Comparison of ENCODE assay signal across 8 mouse cellular contexts in the genomic region with DNA sequence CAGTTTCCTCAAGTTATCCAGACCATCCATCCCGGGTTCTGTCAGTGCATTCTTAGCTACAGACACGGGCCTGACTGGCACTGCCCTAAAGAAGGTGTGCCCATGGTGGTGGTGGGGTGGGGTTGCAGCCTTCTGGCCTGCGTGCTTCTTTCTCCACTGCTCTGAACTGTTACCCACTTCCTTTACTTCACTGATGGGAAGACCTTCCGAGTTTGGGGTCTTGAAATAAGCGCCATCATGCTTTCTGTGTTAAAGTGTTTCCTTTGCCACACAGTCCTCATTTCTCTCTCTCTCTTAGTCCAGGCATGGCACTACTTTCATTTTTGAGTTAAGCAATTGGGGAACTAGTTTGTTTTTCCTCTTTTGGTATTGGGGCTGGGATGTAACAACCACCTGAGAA. TPM values are rescaled to one million over a fixed set of nuclear protein-coding genes. Genes with fewer than 3 reads are reported as not detected.
DNase-seq lines count a peak whose midpoint lies in the region; ATAC-seq and TF ChIP-seq lines count a peak whose summit lies in the region.

No protein-coding gene starts in this region.

- no peak for DNase-seq in left cerebral cortex, adult 2 months (ENCODE audit: extremely low spot score in 1 of 2, low spot score in 2 of 2)
- DNase-seq in left cerebral cortex, adult 9 months (ENCODE audit: low spot score in 2 of 2): no peak
- no peak for DNase-seq in midbrain, postnatal 0 days (ENCODE audit: low spot score)
- no peak for DNase-seq in adrenal gland, postnatal 25 days
- no peak for DNase-seq in retina, embryonic 14.5 days (ENCODE audit: low spot score)
- DNase-seq in layer of hippocampus, postnatal 25 days (ENCODE audit: extremely low spot score in 1 of 2, low spot score in 1 of 2): no peak

- H3K4me2 ChIP-seq in midbrain, postnatal 0 days (ENCODE audit: low read depth, low read length, poor library complexity, severe bottlenecking): peak overlapping the region; percentile 73

- peak overlapping the region; percentile 83 for H3K4me3 ChIP-seq in left cerebral cortex, adult 2 months
- peak overlapping the region; percentile 73 for H3K4me3 ChIP-seq in cortical plate, adult 2 months (ENCODE audit: insufficient read depth, low read length)
- peak overlapping the region; percentile 67 for H3K4me3 ChIP-seq in midbrain, postnatal 0 days (ENCODE audit: low read depth, low read length)

- H3K36me3 ChIP-seq in midbrain, postnatal 0 days (ENCODE audit: insufficient read depth, low read length): no peaks in the 10 kb centered on the region

- H3K27me3 ChIP-seq in midbrain, postnatal 0 days (ENCODE audit: insufficient read depth, low read length): no peaks in the 10 kb centered on the region

- peak overlapping the region; percentile 64; the same call in 1 of the 2 replicates for H3K27ac ChIP-seq in left cerebral cortex, adult 2 months
- no peak overlapping the region for H3K27ac ChIP-seq in cortical plate, adult 2 months (ENCODE audit: insufficient read depth, low read length)
- H3K27ac ChIP-seq in midbrain, postnatal 0 days (ENCODE audit: low read depth, low read length): 0 out of 2 replicates have a peak overlapping the region, but pooled peaks have one; percentile 72

- peaks cover 6% of the 10 kb centered on the region; the same call in 1 of the 2 replicates for H3K4me1 ChIP-seq in cortical plate, adult 2 months (ENCODE audit: control insufficient read depth, insufficient read depth, low read length)
- peaks cover 9% of the 10 kb centered on the region; the same call in 1 of the 2 replicates for H3K4me1 ChIP-seq in midbrain, postnatal 0 days (ENCODE audit: insufficient read depth, low read length)

- TF ChIP-seq CTCF in left cerebral cortex, adult 2 months (IDR thresholded peaks at IDR 0.05): no peak; the same call in 1 of the 2 replicates
- no peak for TF ChIP-seq CTCF in cortical plate, adult 2 months (IDR thresholded peaks at IDR 0.05; ENCODE audit: extremely low read depth, insufficient read depth, low read length)
- TF ChIP-seq CTCF in midbrain, postnatal 0 days (IDR thresholded peaks at IDR 0.05): no peak

- 41% methylated on average over 5 of the region's 5 CpGs for WGBS in midbrain, postnatal 0 days

- intact Hi-C loops in left cerebral cortex, adult 2 months (cut with DNase I): no loop called here

- ATAC-seq in inflammation-experienced regulatory T-cells, adult 6 months: peak; percentile 28
- 0 out of 2 replicates have a peak, but pooled peaks have one; percentile 14 for ATAC-seq in midbrain, postnatal 0 days (ENCODE audit: low FRiP score)

- peak overlapping the region; percentile 74 for H3K9ac ChIP-seq in midbrain, postnatal 0 days (replicated peaks; ENCODE audit: low read length, poor library complexity, severe bottlenecking)

- no peak for TF ChIP-seq POLR2A in cortical plate, adult 2 months (IDR thresholded peaks at IDR 0.05; ENCODE audit: extremely low read depth, insufficient read depth, low read length)

- H3K9me3 ChIP-seq in midbrain, postnatal 0 days (ENCODE audit: low read length): no peaks in the 10 kb centered on the region

RNA-seq across cellular contexts. Expression of gene Snx10, which starts 1.3 kb away (rescaled TPM):
- 100 to 1,000 TPM in 1 of 2 experiments, 10 to 100 TPM in 1; 94.9 to 102 TPM for total RNA-seq in left cerebral cortex, adult 2 months (2021)
- polyA plus RNA-seq in cortical plate, adult 2 months (2012; rRNA removed): 64.9 and 67.4 TPM in 2 replicates
- 10 to 100 TPM; 26.4 to 55.3 (median 36.4) TPM for polyA plus RNA-seq in inflammation-experienced regulatory T-cells, adult 6 months (2017; shearing (Covaris generic))
- total RNA-seq in midbrain, postnatal 0 days (2014; rRNA removed): 47.7 and 55.4 TPM in 2 replicates
- polyA plus RNA-seq in midbrain, postnatal 0 days (2015; fragmentation: Nextera tagmentation; extraction: Ambion mirVana): 67.4 and 70.4 TPM in 2 replicates
- 23.7 and 26.6 TPM in 2 replicates for total RNA-seq in adrenal gland, postnatal 25 days (2021)
- total RNA-seq in layer of hippocampus, postnatal 25 days (2021): 100 to 1,000 TPM in 1 of 2 experiments, 10 to 100 TPM in 1; 99.1 to 114 TPM

RNA-seq across cellular contexts. Expression of gene Cbx3, which starts 54.8 kb away (rescaled TPM):
- total RNA-seq in left cerebral cortex, adult 2 months (2021): 100 to 1,000 TPM; 121 to 128 TPM
- polyA plus RNA-seq in cortical plate, adult 2 months (2012; rRNA removed): 81.3 and 85.2 TPM in 2 replicates
- 100 to 1,000 TPM; 598 to 900 (median 693) TPM for polyA plus RNA-seq in inflammation-experienced regulatory T-cells, adult 6 months (2017; shearing (Covaris generic))
- total RNA-seq in midbrain, postnatal 0 days (2014; rRNA removed): 129 and 138 TPM in 2 replicates
- polyA plus RNA-seq in midbrain, postnatal 0 days (2015; fragmentation: Nextera tagmentation; extraction: Ambion mirVana): 485 and 535 TPM in 2 replicates
- total RNA-seq in adrenal gland, postnatal 25 days (2021): 107 and 114 TPM in 2 replicates
- total RNA-seq in layer of hippocampus, postnatal 25 days (2021): 100 to 1,000 TPM; 138 to 145 TPM

RNA-seq across cellular contexts. Expression of gene Hnrnpa2b1, which starts 55.3 kb away (rescaled TPM):
- 100 to 1,000 TPM; 483 to 488 TPM for total RNA-seq in left cerebral cortex, adult 2 months (2021)
- polyA plus RNA-seq in cortical plate, adult 2 months (2012; rRNA removed): 529 and 566 TPM in 2 replicates
- 1,000 to 10,000 TPM; 1,055 to 1,311 (median 1,271) TPM for polyA plus RNA-seq in inflammation-experienced regulatory T-cells, adult 6 months (2017; shearing (Covaris generic))
- 199 and 287 TPM in 2 replicates for total RNA-seq in midbrain, postnatal 0 days (2014; rRNA removed)
- 659 and 746 TPM in 2 replicates for polyA plus RNA-seq in midbrain, postnatal 0 days (2015; fragmentation: Nextera tagmentation; extraction: Ambion mirVana)
- total RNA-seq in adrenal gland, postnatal 25 days (2021): 735 and 846 TPM in 2 replicates
- total RNA-seq in layer of hippocampus, postnatal 25 days (2021): 100 to 1,000 TPM; 444 to 529 TPM
